Mouse (Mus musculus) embryonic facial prominence, embryonic 13.5 days (tissue): ENCODE measurements at regions not wholly inside any gene's neighbourhood (a gene's known extent, or its start where the extent isn't known, plus 50 kb on each side); places are given as distances from the start of the nearest gene placed in this dataset.

Experiments
- ATAC-seq: fragments of 200-750 bp; cut with Nextera tagmentation; 2 replicates; pipeline ENCODE4 v1.8.0; 2017; ENCODE audit warnings: low read depth; ENCODE audit not compliant: insufficient number of reproducible peaks, insufficient read depth, low FRiP score, low TSS enrichment
- H3K27ac ChIP-seq: fragments of 300-500 bp; sonication (generic); 2 replicates; pipeline ENCODE4 v1.5.1; 2015; ENCODE audit warnings: moderate library complexity, mild to moderate bottlenecking, inconsistent platforms
- H3K27me3 ChIP-seq: fragments of 300-500 bp; sonication (generic); 2 replicates; pipeline ENCODE4 v1.6.1; 2015; ENCODE audit warnings: mild to moderate bottlenecking, inconsistent platforms
- H3K36me3 ChIP-seq: fragments of 300-500 bp; sonication (generic); 2 replicates; pipeline ENCODE4 v1.6.1; 2015; ENCODE audit warnings: mild to moderate bottlenecking, inconsistent platforms
- H3K4me1 ChIP-seq: fragments of 300-500 bp; sonication (generic); 2 replicates; pipeline ENCODE4 v1.6.1; 2015; ENCODE audit warnings: inconsistent platforms
- H3K4me2 ChIP-seq: fragments of 300-500 bp; sonication (generic); 2 replicates; pipeline ENCODE4 v1.6.1; 2015; ENCODE audit warnings: moderate library complexity, mild to moderate bottlenecking, inconsistent platforms
- H3K4me3 ChIP-seq: fragments of 300-500 bp; sonication (generic); 2 replicates; pipeline ENCODE4 v1.5.1; 2015; ENCODE audit warnings: mild to moderate bottlenecking, inconsistent platforms
- H3K9ac ChIP-seq: fragments of 300-500 bp; sonication (generic); 2 replicates; pipeline ENCODE4 v1.6.1; 2015; ENCODE audit warnings: mild to moderate bottlenecking, inconsistent platforms
- H3K9me3 ChIP-seq: fragments of 300-500 bp; sonication (generic); 2 replicates; pipeline ENCODE4 v1.6.1; 2016; ENCODE audit warnings: inconsistent platforms
- WGBS: fragments of 180-500 bp; shearing (Covaris S2); methylation state at CpG from one replicate; pipeline ENCODE4 v1.1.7; 2015; ENCODE audit warnings: mixed read lengths; 5-methylcytosine and 5-hydroxymethylcytosine counted together

- 56% methylated on average over 3 of the region's 3 CpGs for WGBS
Measured at GRCm38 (mm10) chr4:70032497-70032896, 377.7 kb downstream of the Cdk5rap2 start.

GRCm38 (mm10) chr4:70026848-70027247, 383.4 kb downstream of the Cdk5rap2 start:
- Histone ChIP-seq H3K4me2 (no peak overlapping the region), H3K36me3 (no peaks in the 10 kb centered on the region), H3K4me3 (no peak overlapping the region), H3K4me1 (0 out of 2 replicates have a peak, but pooled peaks cover 3% of the 10 kb centered on the region), H3K9ac (no peak overlapping the region), H3K27ac (no peak overlapping the region), H3K27me3 (no peaks in the 10 kb centered on the region), H3K9me3 (no peaks in the 10 kb centered on the region)
- no peak for ATAC-seq
- 75% methylated on average over 8 of the region's 8 CpGs for WGBS

More at GRCm38 (mm10) chr4:70032497-70032896, 377.7 kb downstream of the Cdk5rap2 start:
- no peak overlapping the region for H3K4me3 ChIP-seq
- no peaks in the 10 kb centered on the region for H3K4me1 ChIP-seq
- no peak overlapping the region for H3K4me2 ChIP-seq
- H3K9ac ChIP-seq: no peak overlapping the region
- no peak overlapping the region for H3K27ac ChIP-seq
- no peaks in the 10 kb centered on the region for H3K9me3 ChIP-seq
- no peak for ATAC-seq
- H3K27me3 ChIP-seq: no peaks in the 10 kb centered on the region
- H3K36me3 ChIP-seq: no peaks in the 10 kb centered on the region

GRCm38 (mm10) chr4:70024838-70025376, 385.3 kb downstream of the Cdk5rap2 start:
- H3K9me3 ChIP-seq: no peaks in the 10 kb centered on the region
- no peak overlapping the region for H3K4me2 ChIP-seq
- H3K27me3 ChIP-seq: no peaks in the 10 kb centered on the region
- no peak overlapping the region for H3K27ac ChIP-seq
- WGBS: 84% methylated on average over 3 of the region's 3 CpGs
- no peak for ATAC-seq
- no peak overlapping the region for H3K9ac ChIP-seq
- no peaks in the 10 kb centered on the region for H3K36me3 ChIP-seq
- 0 out of 2 replicates have a peak, but pooled peaks cover 3% of the 10 kb centered on the region for H3K4me1 ChIP-seq
- H3K4me3 ChIP-seq: no peak overlapping the region

- H3K9ac ChIP-seq: no peak overlapping the region
Measured at GRCm38 (mm10) chr4:70020905-70021470, 389.3 kb downstream of the Cdk5rap2 start.

GRCm38 (mm10) chr4:70012220-70012580, 398.0 kb downstream of the Cdk5rap2 start:
- Histone ChIP-seq H3K27ac (no peak overlapping the region), H3K4me2 (no peak overlapping the region), H3K36me3 (no peaks in the 10 kb centered on the region), H3K27me3 (no peaks in the 10 kb centered on the region), H3K4me1 (no peaks in the 10 kb centered on the region), H3K9me3 (no peaks in the 10 kb centered on the region), H3K9ac (no peak overlapping the region), H3K4me3 (no peak overlapping the region)
- WGBS: 66% methylated on average over 6 of the region's 6 CpGs
- ATAC-seq: no peak

More at GRCm38 (mm10) chr4:70020905-70021470, 389.3 kb downstream of the Cdk5rap2 start:
- Histone ChIP-seq H3K27ac (no peak overlapping the region), H3K4me3 (no peak overlapping the region), H3K4me1 (0 out of 2 replicates have a peak, but pooled peaks cover 3% of the 10 kb centered on the region), H3K9me3 (no peaks in the 10 kb centered on the region), H3K27me3 (no peaks in the 10 kb centered on the region), H3K36me3 (no peaks in the 10 kb centered on the region), H3K4me2 (no peak overlapping the region)
- ATAC-seq: no peak
- 67% methylated on average over 6 of the region's 6 CpGs for WGBS

GRCm38 (mm10) chr4:70011491-70012219, 398.6 kb downstream of the Cdk5rap2 start:
- H3K4me1 ChIP-seq: no peaks in the 10 kb centered on the region
- H3K27ac ChIP-seq: no peak overlapping the region
- H3K9me3 ChIP-seq: no peaks in the 10 kb centered on the region
- H3K4me2 ChIP-seq: no peak overlapping the region
- H3K4me3 ChIP-seq: no peak overlapping the region
- ATAC-seq: no peak
- H3K36me3 ChIP-seq: no peaks in the 10 kb centered on the region
- H3K27me3 ChIP-seq: no peaks in the 10 kb centered on the region
- WGBS: 74% methylated on average over 4 of the region's 4 CpGs
- H3K9ac ChIP-seq: no peak overlapping the region

GRCm38 (mm10) chr4:70010466-70010865, 399.8 kb downstream of the Cdk5rap2 start:
- Histone ChIP-seq H3K36me3 (no peaks in the 10 kb centered on the region), H3K9ac (no peak overlapping the region), H3K27ac (no peak overlapping the region), H3K4me1 (no peaks in the 10 kb centered on the region), H3K27me3 (no peaks in the 10 kb centered on the region), H3K4me2 (no peak overlapping the region), H3K9me3 (no peaks in the 10 kb centered on the region), H3K4me3 (no peak overlapping the region)
- 75% methylated on average over 1 of the region's 1 CpGs for WGBS
- ATAC-seq: no peak

GRCm38 (mm10) chr4:70004966-70005365, 405.3 kb downstream of the Cdk5rap2 start:
- H3K4me3 ChIP-seq: no peak overlapping the region
- H3K9me3 ChIP-seq: peaks cover 4% of the 10 kb centered on the region
- ATAC-seq: no peak
- no peaks in the 10 kb centered on the region for H3K27me3 ChIP-seq
- no peaks in the 10 kb centered on the region for H3K4me1 ChIP-seq
- no peak overlapping the region for H3K27ac ChIP-seq
- no peaks in the 10 kb centered on the region for H3K36me3 ChIP-seq
- H3K9ac ChIP-seq: no peak overlapping the region
- no peak overlapping the region for H3K4me2 ChIP-seq

GRCm38 (mm10) chr4:69993226-69993625, 417.0 kb downstream of the Cdk5rap2 start:
- Histone ChIP-seq H3K36me3 (no peaks in the 10 kb centered on the region), H3K9me3 (no peaks in the 10 kb centered on the region), H3K4me2 (no peak overlapping the region), H3K4me3 (no peak overlapping the region), H3K4me1 (no peaks in the 10 kb centered on the region), H3K9ac (no peak overlapping the region), H3K27ac (no peak overlapping the region), H3K27me3 (no peaks in the 10 kb centered on the region)
- ATAC-seq: no peak
- WGBS: 96% methylated on average over 3 of the region's 3 CpGs

- H3K36me3 ChIP-seq: no peaks in the 10 kb centered on the region
- no peak overlapping the region for H3K4me3 ChIP-seq
- no peak overlapping the region for H3K9ac ChIP-seq
- no peaks in the 10 kb centered on the region for H3K4me1 ChIP-seq
- 26% methylated on average over 2 of the region's 2 CpGs for whole genome bisulfite sequencing
- H3K9me3 ChIP-seq: no peaks in the 10 kb centered on the region
- no peak overlapping the region for H3K4me2 ChIP-seq
- no peak overlapping the region for H3K27ac ChIP-seq
- no peaks in the 10 kb centered on the region for H3K27me3 ChIP-seq
- no peak for ATAC-seq
Measured at GRCm38 (mm10) chr4:69974208-69974607, 436.0 kb downstream of the Cdk5rap2 start.

- Histone ChIP-seq H3K27ac (no peak overlapping the region), H3K9ac (no peak overlapping the region), H3K9me3 (no peaks in the 10 kb centered on the region), H3K4me1 (no peaks in the 10 kb centered on the region), H3K4me2 (no peak overlapping the region), H3K27me3 (no peaks in the 10 kb centered on the region), H3K4me3 (no peak overlapping the region), H3K36me3 (no peaks in the 10 kb centered on the region)
- ATAC-seq: no peak
- 31% methylated on average over 6 of the region's 6 CpGs for WGBS
Measured at GRCm38 (mm10) chr4:69973566-69973965, 436.7 kb downstream of the Cdk5rap2 start.

- Histone ChIP-seq H3K4me2 (no peak overlapping the region), H3K27ac (no peak overlapping the region), H3K9ac (no peak overlapping the region), H3K4me1 (no peaks in the 10 kb centered on the region), H3K36me3 (no peaks in the 10 kb centered on the region), H3K4me3 (no peak overlapping the region), H3K9me3 (no peaks in the 10 kb centered on the region), H3K27me3 (no peaks in the 10 kb centered on the region)
- no peak for ATAC-seq
- WGBS: 79% methylated on average over 3 of the region's 3 CpGs
Measured at GRCm38 (mm10) chr4:69971721-69972120, 438.5 kb downstream of the Cdk5rap2 start.
